Mouse (Mus musculus) embryo, embryonic 10 days (tissue): ENCODE results near the gene Prph.

Experiments used
- DNase-seq: peaks from one replicate; pipeline ENCODE4 v3.0.0-alpha.2; 2015; ENCODE audit warnings: low spot score

Gene Prph

DNA sequence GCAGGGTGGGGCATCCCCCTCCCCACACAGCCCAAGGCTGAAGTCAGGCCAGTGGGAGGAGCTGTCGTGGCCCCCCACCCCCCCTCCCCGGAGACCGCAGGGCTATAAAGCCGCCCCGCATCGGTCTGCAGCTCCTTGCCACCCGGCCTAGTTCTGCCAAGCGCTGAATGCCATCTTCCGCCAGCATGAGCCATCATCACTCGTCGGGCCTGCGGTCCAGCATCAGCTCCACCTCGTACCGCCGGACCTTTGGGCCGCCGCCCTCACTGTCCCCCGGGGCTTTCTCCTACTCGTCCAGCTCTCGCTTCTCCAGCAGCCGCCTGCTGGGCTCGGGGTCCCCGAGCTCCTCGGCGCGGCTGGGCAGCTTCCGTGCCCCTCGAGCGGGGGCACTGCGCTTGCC is at the start of gene Prph:
TSS of gene Prph (plus strand) at position 135 of the 400 bp plus-strand sequence.
- no peak for DNase-seq

DNA sequence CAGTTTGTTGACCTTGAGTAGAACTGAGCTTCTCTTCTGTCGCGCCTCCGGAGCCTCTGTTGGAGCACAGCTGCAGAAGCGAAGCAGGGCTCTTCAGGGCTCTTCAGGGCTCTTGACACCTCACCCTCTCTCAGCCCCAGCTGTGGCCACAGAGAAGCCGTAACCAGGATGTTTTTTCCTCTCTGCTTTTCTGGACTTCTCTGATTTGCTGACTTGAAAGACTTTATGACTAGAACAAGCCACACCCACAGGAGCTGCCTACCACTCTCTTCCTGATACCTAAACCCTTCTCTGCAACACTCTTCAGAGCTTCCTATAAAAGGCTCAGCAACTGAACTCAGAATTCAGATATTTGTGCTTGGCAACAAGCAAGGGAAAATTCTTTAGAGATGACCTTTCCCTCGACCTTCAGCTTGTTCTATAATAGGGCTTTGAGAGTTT is 46.2 kb upstream of the Prph start:
- DNase-seq = no peak

DNA sequence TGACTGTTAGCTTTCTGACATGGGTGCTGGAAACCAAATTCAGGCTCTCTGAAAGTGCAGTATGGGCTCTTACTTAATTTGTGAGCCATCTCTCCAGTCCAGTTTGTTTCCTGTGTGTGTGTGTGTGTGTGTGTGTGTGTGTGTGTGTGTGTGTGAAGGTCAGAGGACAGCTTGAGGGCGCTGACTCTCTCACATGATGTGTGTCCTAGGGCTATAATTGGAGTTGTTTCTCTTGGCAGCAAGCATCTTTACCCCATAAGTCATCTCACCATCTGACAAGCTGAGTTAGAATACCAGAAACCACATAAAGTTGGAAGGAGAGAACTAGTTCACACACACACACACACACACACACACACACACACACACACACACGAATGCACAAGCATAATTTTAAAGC is 44.1 kb upstream of the Prph start:
- no peak for DNase-seq

DNA sequence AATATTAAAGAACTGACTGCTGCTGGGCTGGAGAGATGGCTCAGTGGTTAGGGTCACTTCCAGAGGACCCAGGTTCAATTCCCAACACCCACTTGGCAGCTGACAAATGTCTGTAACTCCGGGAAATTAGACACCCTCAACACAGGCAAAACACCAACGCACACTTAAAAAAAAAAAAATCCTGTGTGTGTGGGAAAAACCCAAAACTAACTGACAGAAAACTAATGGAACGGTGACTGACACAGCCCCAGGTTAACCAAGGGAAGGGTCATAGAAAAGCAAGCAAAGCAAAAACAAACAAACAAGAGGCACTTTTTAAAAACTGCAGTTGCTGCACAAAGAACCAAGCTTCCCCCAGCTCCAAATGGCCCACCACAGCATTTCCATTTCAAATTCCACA is 43.0 kb upstream of the Prph start:
- no peak for DNase-seq

DNA sequence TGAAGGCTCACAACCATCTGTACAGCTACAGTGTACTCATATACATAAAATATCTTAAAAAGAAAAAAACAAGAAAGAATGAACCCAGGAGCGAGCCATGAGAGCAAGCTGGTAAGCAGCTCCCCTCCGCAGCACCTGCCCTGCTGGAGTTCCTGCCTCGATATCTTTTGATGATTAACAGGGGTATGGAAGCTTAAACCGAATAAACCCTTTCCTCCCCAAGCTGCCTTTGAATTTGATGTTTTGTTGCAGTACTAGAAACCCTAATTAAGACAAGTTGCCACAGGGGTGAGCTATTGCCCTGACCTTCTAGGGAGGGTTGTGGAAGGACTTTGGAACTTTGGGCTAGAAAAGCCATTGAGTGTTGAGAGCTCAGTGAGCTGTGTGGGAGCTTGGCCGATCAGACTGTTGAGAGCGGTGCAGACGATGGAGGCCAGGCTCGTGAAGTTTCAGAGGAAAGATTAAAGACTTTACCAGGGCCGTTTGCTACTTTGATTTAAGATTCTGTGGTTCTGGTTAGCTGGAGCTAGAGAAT is 40.4 kb upstream of the Prph start:
- DNase-seq = no peak

DNA sequence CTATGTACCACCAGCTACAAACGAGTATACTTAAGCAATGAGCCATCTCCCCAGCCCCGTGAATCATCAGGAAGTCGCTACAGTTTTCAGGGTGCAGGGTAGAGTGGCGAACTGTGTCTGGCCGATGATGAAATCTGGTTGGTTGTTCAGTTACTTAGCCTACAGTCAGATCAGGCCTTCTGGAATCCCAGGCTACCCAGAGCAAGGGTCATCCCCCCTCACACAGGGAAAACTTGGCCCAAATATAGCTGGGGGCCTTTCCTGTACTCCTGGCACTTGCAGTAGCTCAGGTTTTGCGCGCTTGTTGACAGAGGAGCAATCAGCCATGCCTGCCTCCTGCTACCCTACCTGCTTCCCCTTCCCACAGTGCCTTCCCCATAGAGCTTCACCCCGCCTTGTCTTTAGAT is 37.6 kb upstream of the Prph start:
- DNase-seq = no peak

DNA sequence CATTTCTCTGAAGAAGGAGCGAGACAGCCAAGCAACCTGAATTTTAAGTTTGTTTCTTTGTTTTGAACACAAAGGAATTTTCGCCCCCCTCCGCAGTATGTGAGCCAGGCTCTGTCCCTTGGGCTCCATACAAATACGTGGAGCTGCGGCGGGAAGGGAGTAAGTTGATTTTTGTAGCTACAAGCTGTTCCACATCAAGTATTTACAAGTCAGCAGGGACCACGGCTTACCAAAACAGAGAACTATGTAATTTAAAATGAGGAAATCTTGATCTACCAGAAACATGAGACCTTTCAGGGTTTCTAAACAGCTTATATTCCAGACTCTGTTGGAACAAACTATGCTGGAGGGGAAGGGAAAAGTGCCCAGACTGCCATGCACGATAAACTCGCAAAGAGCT is 37.0 kb upstream of the Prph start:
- DNase-seq = no peak

DNA sequence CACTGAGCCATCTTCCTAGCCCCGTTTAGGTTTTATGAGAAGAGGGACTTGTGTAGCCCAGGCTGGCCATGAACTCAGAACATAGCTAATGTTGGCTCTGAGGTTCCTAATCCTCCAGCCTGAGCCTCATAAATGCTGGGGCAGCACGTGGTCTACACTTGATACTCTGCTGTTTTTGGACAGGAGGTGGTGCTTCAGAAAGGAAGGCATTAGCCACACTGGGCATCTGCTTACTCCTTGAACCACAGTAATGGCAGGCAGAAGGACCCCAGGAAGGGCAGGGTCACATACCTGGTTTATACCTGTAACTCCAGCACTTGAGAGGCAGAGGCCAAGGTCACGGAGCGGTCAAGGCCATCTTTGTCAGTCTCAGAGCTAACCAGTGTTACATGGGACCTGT is 36.3 kb upstream of the Prph start:
- DNase-seq = no peak

DNA sequence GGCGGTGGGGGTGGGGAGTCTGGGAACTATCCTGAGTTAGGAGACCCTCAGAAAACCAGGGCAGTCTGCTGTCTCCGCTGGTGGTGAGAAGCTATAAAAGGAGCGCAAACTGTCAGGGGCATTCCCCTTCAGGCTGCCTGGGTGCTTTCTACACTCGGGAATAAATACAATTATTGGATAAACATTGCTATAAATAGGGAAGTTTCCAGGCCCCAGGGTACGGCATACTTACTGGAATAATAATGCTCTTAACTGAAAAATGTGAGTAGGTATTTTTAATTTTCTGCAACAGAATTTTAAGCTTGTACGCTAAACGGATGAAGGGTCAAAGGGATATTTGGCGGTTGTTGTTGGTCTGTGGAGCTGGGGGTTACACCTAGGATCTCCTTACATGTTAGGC is 35.5 kb upstream of the Prph start:
- DNase-seq = no peak

DNA sequence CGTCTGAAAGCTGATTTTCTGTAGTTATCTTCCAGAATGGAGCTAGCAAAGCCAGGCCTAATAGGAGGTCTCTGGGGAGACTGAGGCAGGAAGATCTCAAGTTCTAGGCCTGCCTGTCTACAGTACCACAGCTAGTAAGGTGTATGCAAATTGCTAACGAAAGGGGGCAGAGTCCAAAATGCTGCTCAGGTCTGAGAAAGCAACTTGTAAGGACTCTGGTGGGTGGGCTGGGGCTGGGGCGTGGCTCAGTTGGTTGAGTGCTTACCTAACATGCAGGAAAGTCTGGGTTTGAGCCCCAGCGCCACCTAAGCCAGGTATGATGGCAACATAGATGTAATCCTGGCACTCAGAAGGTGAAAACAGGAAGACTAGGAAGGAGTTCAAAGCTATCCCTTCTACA is 34.8 kb upstream of the Prph start:
- no peak for DNase-seq

DNA sequence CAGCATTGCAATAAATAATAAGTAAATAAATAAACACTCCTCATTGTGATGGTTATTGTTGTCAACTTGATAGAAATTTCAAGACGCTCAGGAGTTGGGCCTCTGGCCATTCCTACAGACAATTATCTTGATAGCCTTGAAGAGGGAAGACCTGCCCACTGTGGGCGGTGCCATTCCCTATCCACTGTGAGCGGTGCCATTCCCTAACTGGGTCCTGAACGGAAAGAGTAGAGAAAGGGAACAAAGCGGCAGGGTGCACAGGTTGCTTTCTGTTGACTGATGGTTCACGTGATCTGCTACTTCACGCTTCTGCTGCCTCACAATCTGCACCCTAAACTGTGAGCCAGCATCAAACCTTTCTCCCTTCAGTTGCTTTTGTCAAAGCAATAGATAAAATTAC is 33.7 kb upstream of the Prph start:
- no peak for DNase-seq

DNA sequence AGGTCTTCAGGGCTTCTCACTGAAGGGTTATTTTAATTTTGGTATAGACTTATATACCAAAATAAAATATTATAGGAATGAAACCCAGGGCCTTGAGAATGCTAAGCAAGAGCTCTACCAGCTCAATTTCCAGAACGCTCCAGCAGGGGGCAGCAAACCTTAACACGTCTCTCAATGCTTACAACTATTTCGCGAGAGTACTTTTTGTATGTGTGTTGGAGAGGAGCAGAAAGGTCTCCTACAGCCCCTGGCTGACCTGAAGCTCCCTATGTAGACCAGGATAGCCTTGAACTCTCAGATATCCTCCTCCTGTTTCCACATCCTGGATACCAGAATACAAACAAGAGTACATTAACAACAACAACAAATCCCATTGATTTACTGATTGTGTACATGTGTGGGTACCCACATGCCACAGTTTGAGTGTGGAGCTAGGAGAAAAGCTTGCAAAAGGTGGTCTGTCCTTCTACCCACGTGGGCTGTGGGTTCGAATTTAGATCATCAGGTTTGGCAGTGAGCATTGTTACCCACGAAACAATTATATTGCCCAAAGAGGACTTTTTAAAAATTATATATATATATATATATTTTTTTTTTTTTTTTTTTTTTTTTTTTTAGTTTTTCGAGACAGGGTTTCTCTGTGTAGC is 30.2 kb upstream of the Prph start:
- DNase-seq = peak; percentile 81

DNA sequence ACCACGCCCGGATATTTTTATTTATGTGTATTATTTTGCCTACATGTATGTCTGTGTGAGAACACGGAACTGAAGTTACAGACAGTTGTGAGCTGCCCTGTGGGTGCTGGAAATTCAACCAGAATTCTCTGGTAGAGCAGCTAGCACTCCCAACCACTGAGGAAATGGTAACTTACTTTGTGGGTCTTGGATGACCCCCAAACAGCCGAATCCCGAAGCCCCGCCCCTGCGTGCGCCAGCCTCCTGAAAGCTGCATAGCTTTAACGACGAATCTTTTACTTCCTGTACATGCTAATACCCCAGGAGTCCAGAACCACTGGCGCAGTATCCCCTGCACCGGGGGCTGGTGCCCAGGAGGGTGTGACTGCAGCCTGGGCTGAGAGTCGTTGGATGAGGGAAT is 29.6 kb upstream of the Prph start:
- DNase-seq = no peak

DNA sequence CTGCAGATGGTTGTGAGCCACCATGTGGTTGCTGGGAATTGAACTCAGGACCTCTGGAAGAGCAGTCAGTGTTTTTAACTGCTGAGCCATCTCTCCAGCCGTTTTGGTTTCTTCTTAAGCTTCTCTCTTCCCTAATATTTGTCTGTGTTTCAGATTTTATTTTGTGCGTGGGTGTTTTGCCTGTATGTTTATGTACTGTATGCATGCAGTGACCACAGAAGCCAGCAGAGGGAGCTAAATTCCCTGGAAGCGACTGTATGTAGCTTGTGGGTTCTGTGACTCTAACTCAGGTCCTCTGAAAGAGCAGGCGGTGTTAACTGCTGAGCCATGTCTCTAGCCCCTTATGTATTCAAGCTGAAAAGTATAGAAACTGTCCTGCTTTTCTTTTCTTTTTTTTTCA is 28.7 kb upstream of the Prph start:
- DNase-seq = peak; percentile 44

DNA sequence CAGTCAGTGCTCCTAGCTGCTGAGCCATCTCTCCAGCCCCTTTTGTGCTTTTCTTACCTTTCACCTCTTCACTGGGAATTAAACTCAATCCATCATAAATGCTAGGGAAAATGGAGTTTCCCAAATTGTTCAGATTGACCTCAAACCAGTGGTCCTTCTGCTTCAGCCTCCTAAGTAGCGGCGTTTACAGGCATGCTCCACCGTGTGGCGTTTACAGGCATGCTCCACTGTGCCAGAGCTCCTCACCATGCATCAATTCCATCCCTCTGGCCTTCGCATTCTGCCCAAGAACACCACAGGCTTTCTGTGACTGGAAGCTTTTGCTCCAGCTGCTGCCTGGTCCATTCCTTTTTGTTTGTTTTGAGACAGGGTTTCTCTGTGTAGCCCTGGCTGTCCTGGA is 27.9 kb upstream of the Prph start:
- DNase-seq = no peak

DNA sequence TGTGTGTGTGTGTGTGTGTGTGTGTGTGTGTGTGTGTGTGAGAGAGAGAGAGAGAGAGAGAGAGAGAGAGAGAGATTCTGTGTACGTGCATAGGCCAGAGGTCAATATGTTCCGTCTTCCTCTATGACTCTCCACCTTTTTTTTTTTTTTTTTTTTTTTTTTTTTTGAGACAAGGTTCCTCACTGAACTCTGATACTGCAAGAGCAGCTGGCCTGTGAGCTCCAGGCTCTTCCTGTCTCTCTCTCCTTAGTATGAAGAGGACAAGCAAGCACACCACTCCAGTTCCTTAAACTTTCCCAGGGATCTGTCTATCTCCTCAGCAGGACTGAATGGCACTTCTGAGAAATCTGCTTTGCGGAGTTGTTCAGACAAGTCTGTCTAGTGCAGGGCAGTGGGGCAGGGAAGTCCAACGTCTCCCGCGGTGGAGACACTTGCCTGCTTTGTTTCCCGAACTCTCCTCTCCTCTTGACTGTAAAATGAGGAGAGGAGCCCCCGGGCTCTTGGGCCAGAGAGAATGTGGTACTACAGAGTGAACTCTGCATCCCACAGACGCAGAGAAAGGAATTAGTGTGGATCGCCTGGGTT is 26.0 kb upstream of the Prph start:
- peak; percentile 50 for DNase-seq

DNA sequence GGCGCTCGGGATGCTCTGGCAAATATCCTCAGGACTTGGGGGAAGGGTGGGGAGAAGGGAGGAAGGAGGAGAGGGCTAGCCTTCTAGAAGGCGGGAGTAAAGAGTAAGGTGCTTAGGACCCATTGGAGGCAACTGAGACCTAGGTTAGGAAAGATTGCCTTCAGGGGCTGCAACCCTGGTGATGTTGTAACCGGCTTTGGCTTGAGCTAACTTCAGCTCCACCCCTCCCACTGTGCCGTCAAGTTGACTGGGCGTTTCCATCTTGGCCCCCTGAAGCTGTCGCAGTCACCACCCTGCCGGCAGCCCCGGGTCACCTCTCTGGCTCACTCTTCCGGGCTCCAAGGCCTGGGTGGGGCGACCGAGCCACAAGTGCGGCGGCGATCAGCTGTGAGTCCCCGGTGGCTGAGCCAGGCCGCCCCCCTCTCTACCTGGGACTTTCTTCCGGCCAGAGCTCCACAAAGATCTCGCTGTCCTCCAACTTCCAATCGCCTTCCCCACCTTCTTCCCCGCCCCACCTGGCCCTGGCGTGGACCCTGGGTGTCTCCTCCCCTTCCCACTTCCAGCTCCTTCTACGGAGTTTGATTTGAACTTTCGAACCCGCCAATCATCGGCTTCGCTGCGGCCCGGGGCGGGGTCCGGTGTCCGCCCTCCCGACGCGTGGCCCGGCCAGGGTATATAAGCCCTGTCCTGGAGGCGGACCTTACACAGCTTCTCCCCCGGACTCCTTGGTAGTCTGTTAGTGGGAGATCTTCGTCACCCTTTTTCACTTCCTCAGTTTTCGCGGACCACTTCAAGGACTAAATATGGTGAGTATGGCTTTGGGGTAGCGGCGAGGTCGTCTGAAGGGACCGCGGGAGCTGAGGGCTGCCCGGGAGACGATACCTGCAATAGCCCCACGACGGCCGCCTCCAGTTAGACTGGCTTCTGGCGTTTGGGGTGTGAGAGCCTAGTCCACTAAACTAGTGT is 25.1 kb upstream of the Prph start, which contains the start of gene Tuba1c:
TSS of gene Tuba1c (plus strand) at position 273 of the 966 bp plus-strand sequence.
- peak; percentile 93 for DNase-seq

DNA sequence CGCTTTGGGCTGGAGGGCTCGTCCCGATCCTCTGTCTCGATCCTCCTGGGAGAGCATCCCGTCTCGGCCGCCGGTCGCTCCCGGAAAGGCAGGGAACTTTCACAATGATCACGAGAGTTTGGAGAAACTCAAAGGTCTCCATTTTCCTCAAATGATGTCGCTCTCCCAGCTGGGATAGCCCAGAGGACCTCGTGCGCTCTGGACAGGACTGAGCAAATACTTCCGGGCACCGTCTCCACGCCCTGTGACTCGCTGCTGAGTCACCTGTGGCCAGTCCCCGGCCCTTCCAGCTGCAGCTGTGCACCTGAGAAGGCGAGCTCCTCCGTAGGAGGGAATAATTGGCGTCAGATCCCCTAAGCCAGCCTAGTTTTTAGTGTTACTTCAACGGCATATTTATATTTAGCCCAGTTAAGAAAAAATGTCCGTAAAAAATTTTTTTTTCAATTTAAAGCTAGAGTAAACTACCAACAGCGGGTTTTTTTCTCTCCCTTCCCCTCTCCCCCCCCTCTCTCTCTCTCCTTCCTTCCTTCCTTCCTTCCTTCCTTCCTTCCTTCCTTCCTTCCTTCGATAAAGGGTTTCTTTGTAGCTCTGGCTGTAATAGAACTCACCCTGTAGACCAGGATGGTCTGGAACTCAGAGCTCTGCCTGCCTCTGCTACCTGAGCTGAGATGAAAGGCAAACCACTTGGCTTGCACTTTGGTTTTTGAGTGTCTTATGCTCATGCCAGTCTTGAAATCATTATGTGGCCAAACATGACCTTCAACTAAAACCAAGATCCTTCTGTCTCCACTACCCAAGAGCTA is 24.2 kb upstream of the Prph start:
- DNase-seq = peak; percentile 63

DNA sequence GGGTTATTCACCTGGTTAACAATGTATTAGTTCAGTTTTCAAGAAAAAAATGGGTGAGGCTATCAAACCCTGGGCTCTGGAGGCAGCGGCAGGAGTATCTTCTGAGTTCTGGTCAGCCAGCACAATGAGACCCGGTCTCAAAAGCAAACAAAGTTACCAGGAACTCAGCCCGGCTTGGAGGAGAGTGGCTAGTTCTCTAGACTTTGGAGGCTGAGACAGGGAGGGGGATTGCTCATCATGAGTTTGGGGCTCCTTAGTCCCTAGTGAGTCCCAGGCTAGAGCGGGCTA is 23.6 kb upstream of the Prph start:
- no peak for DNase-seq

DNA sequence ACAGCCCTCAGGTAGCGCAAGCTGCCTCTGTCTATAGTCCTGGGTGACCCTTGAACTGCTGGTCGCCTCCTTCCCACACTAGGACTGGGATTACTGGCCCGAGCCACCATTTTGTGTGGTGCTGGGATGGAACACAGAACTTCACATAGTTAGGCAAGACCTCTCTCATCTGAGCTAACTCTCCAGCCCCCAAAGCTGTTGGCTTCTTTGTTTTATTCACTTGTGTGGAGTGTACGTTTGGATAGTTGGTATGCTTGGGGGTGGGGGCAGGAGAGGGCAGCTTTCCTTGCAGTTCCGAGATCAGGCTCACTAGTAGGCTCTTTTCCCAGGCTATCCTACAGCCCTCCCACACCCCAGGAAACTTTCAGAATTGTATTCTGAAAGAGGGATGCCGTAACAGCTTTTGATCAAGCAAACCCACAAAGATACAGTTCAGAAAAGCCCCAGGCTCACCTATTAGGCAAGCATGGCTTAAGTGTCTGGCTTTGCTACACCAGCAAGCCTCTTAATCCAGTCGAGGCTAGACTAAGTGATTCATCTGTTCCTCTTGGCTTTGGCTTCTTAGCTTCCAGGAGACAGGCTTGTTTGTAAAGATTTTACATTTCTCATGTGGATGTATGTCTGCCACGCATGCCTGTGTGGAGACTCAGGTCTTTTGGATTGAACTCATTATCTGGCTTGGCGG is 22.8 kb upstream of the Prph start:
- no peak for DNase-seq

DNA sequence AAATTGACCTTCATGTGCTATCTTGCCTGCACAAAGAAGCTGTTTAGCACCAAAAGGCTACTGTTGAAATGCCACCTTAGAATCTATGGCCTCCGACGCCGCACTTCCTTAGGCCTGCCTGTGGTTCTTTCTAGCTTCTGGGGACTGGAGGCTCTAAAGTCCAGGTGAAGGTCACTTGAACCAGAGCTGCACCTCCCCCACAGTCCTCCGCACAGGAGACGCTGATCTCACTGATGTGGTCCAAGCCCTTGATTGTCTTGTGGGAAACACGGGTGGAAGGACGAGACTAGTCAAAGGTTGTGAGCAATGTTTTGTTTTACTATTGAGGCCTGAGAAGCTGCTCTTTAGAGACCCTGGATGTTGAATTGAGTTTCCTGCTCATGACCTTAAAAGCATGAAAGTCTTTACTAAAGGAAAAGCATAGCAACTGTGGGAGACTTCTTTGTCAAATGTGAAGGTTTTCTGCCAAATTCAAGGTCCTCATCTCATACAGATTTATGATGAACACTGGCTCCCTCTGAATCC is 22.2 kb upstream of the Prph start:
- DNase-seq = no peak
